Mouse (Mus musculus): ENCODE results near the gene Fam117b.

The Fam117b gene

GRCm38 (mm10) chr1:59927131-59927680 is 14.4 kb downstream of the Fam117b start:
- TF ChIP-seq GATA4 (IDR thresholded peaks at IDR 0.05; ENCODE audit: insufficient replicate concordance, low read length) = no peak

- no peak for TF ChIP-seq GATA4 (IDR thresholded peaks at IDR 0.05; ENCODE audit: insufficient replicate concordance, low read length)
These were observed 18.1 kb downstream of the Fam117b start for GRCm38 (mm10) chr1:59930926-59931325.

GRCm38 (mm10) chr1:59932991-59933390 is 20.2 kb downstream of the Fam117b start:
- TF ChIP-seq GATA4 (IDR thresholded peaks at IDR 0.05; ENCODE audit: insufficient replicate concordance, low read length) = no peak

- TF ChIP-seq GATA4 (IDR thresholded peaks at IDR 0.05; ENCODE audit: insufficient replicate concordance, low read length) = no peak
These were observed 28.3 kb downstream of the Fam117b start for GRCm38 (mm10) chr1:59941063-59941462.

- TF ChIP-seq GATA4 (IDR thresholded peaks at IDR 0.05; ENCODE audit: insufficient replicate concordance, low read length) = no peak
These were observed 29.4 kb downstream of the Fam117b start for GRCm38 (mm10) chr1:59942057-59942790.

GRCm38 (mm10) chr1:59943825-59944224 is 31.0 kb downstream of the Fam117b start:
- TF ChIP-seq GATA4 (IDR thresholded peaks at IDR 0.05; ENCODE audit: insufficient replicate concordance, low read length) = no peak

GRCm38 (mm10) chr1:59945969-59946368 is 33.2 kb downstream of the Fam117b start:
- TF ChIP-seq GATA4 (IDR thresholded peaks at IDR 0.05; ENCODE audit: insufficient replicate concordance, low read length) = no peak

- TF ChIP-seq GATA4 (IDR thresholded peaks at IDR 0.05; ENCODE audit: insufficient replicate concordance, low read length) = no peak
These were observed 34.7 kb downstream of the Fam117b start for GRCm38 (mm10) chr1:59947509-59947908.

GRCm38 (mm10) chr1:59957206-59957605 is 44.4 kb downstream of the Fam117b start:
- TF ChIP-seq GATA4 (IDR thresholded peaks at IDR 0.05; ENCODE audit: insufficient replicate concordance, low read length) = no peak

- TF ChIP-seq GATA4 (IDR thresholded peaks at IDR 0.05; ENCODE audit: insufficient replicate concordance, low read length) = no peak
These were observed 47.1 kb downstream of the Fam117b start for GRCm38 (mm10) chr1:59959941-59960340.

- TF ChIP-seq GATA4 (IDR thresholded peaks at IDR 0.05; ENCODE audit: insufficient replicate concordance, low read length) = no peak
These were observed 53.5 kb downstream of the Fam117b start for GRCm38 (mm10) chr1:59966171-59966785.

GRCm38 (mm10) chr1:59967291-59967690 is 54.5 kb downstream of the Fam117b start:
- TF ChIP-seq GATA4 (IDR thresholded peaks at IDR 0.05; ENCODE audit: insufficient replicate concordance, low read length) = no peak

GRCm38 (mm10) chr1:59986626-59987025 is 73.8 kb downstream of the Fam117b start:
- no peak for TF ChIP-seq GATA4 (IDR thresholded peaks at IDR 0.05; ENCODE audit: insufficient replicate concordance, low read length)

- TF ChIP-seq GATA4 (IDR thresholded peaks at IDR 0.05; ENCODE audit: insufficient replicate concordance, low read length) = no peak
These were observed 74.7 kb downstream of the Fam117b start for GRCm38 (mm10) chr1:59987399-59988040.

- no peak for TF ChIP-seq GATA4 (IDR thresholded peaks at IDR 0.05; ENCODE audit: insufficient replicate concordance, low read length)
These were observed 82.8 kb downstream of the Fam117b start for GRCm38 (mm10) chr1:59995646-59996045.

- TF ChIP-seq GATA4 (IDR thresholded peaks at IDR 0.05; ENCODE audit: insufficient replicate concordance, low read length) = no peak
These were observed 84.5 kb downstream of the Fam117b start for GRCm38 (mm10) chr1:59997352-59997751.

All from liver, adult (tissue).